Mouse (Mus musculus) limb, embryonic 14.5 days (tissue): ENCODE data around the gene Tbc1d4. TPM values are rescaled to one million over a fixed set of nuclear protein-coding genes. Genes with fewer than 3 reads are reported as not detected.

Experiments used
- ATAC-seq: fragments of 200-750 bp; cut with Nextera tagmentation; 2 replicates; pipeline ENCODE4 v1.8.0; 2017; ENCODE audit warnings: low read depth, moderate number of reproducible peaks, moderate TSS enrichment; ENCODE audit not compliant: low FRiP score
- DNase-seq: peaks from one replicate; pipeline ENCODE4 v3.0.0-alpha.2; 2015; ENCODE audit warnings: low spot score
- H3K27ac ChIP-seq: fragments of 300-500 bp; sonication (generic); replicated peaks from 2 replicates; pipeline ENCODE4 v1.5.1; 2014; ENCODE audit warnings: low read depth, mild to moderate bottlenecking, low read length, moderate library complexity, mixed read lengths
- H3K27me3 ChIP-seq: fragments of 300-500 bp; sonication (generic); 2 replicates; pipeline ENCODE4 v1.6.1; 2014; ENCODE audit warnings: low read length, mixed read lengths; ENCODE audit not compliant: control insufficient read depth, insufficient read depth
- H3K36me3 ChIP-seq: fragments of 300-500 bp; sonication (generic); 2 replicates; pipeline ENCODE4 v1.6.1; 2014; ENCODE audit warnings: mild to moderate bottlenecking, low read length, moderate library complexity, mixed read lengths; ENCODE audit not compliant: control insufficient read depth, insufficient read depth
- H3K4me1 ChIP-seq: fragments of 300-500 bp; sonication (generic); 2 replicates; pipeline ENCODE4 v1.6.1; 2014; ENCODE audit warnings: antibody characterized with exemption, low read length, mixed read lengths; ENCODE audit not compliant: control insufficient read depth, insufficient read depth
- H3K4me2 ChIP-seq: fragments of 300-500 bp; sonication (generic); replicated peaks from 2 replicates; pipeline ENCODE4 v1.6.1; 2014; ENCODE audit warnings: low read depth, mild to moderate bottlenecking, low read length, moderate library complexity; ENCODE audit not compliant: severe bottlenecking
- H3K4me3 ChIP-seq: fragments of 300-500 bp; sonication (generic); replicated peaks from 2 replicates; pipeline ENCODE4 v1.5.1; 2014; ENCODE audit warnings: low read length
- H3K9ac ChIP-seq: fragments of 300-500 bp; sonication (generic); 2 replicates; pipeline ENCODE4 v1.6.1; 2014; ENCODE audit warnings: mild to moderate bottlenecking, low read depth, low read length, moderate library complexity; ENCODE audit not compliant: severe bottlenecking
- H3K9me3 ChIP-seq: fragments of 300-500 bp; sonication (generic); 2 replicates; pipeline ENCODE4 v1.6.1; 2016; ENCODE audit warnings: low read length; ENCODE audit not compliant: control insufficient read depth
- POLR2A ChIP-seq: fragments of 200-500 bp; IDR thresholded peaks from 2 replicates; pipeline ENCODE4 v1.8.0; 2012; ENCODE audit warnings: inconsistent platforms, mild to moderate bottlenecking, moderate library complexity, borderline replicate concordance; ENCODE audit not compliant: insufficient read depth, insufficient read length; ENCODE audit errors: extremely low read depth
- WGBS: fragments of 180-500 bp; shearing (Covaris S2); extraction: QIAGEN DNeasy Blood & Tissue Kit; methylation state at CpG from one replicate; pipeline ENCODE4 v1.1.7; 2014; 5-methylcytosine and 5-hydroxymethylcytosine counted together
- polyA plus RNA-seq, 2 experiments: library from polyadenylated mRNA; depleted of rRNA in 1 of 2; stranded (reverse) in 1 of 2; unstranded in 1 of 2; fragments of >200 nt; fragmentation: Nextera tagmentation in 1 of 2; extraction: Ambion mirVana in 1 of 2; gene quantifications; 2 replicates each; pipeline versions ENCODE4 v1.2.1 to v1.2.3; 2012 to 2014

Gene Tbc1d4
- polyA plus RNA-seq, 2 experiments, result 11.9 to 12.6 TPM

- no peaks in the 10 kb centered on the region for H3K9me3 ChIP-seq
Measured at GRCm38 (mm10) chr14:101607631-101608518, 1.1 kb downstream of the Tbc1d4 start.

GRCm38 (mm10) chr14:101605843-101606242, 3.1 kb downstream of the Tbc1d4 start:
- H3K27ac ChIP-seq, result no peak overlapping the region
- TF ChIP-seq POLR2A, result no peak
- no peak overlapping the region for H3K4me2 ChIP-seq
- ATAC-seq, result no peak
- no peaks in the 10 kb centered on the region for H3K36me3 ChIP-seq
- H3K27me3 ChIP-seq, result no peaks in the 10 kb centered on the region
- no peak overlapping the region for H3K4me3 ChIP-seq
- WGBS, result 79% methylated on average over 2 of the region's 2 CpGs
- H3K4me1 ChIP-seq, result peaks cover 5% of the 10 kb centered on the region; the same call in 1 of the 2 replicates
- DNase-seq, result no peak
- no peak overlapping the region for H3K9ac ChIP-seq
- H3K9me3 ChIP-seq, result no peaks in the 10 kb centered on the region

More at GRCm38 (mm10) chr14:101607631-101608518, 1.1 kb downstream of the Tbc1d4 start:
- Histone ChIP-seq H3K4me2 (peak overlapping the region; percentile 97), H3K9ac (peak overlapping the region; percentile 75), H3K36me3 (no peaks in the 10 kb centered on the region), H3K4me3 (peak overlapping the region; percentile 76), H3K27me3 (no peaks in the 10 kb centered on the region), H3K4me1 (peaks cover 5% of the 10 kb centered on the region; the same call in 1 of the 2 replicates), H3K27ac (peak overlapping the region; percentile 77)
- ATAC-seq, result 0 out of 2 replicates have a peak, but pooled peaks have one; percentile 25
- no peak for TF ChIP-seq POLR2A
- WGBS, result under 1% methylated on average over 48 of the region's 62 CpGs
- DNase-seq, result no peak

DNA sequence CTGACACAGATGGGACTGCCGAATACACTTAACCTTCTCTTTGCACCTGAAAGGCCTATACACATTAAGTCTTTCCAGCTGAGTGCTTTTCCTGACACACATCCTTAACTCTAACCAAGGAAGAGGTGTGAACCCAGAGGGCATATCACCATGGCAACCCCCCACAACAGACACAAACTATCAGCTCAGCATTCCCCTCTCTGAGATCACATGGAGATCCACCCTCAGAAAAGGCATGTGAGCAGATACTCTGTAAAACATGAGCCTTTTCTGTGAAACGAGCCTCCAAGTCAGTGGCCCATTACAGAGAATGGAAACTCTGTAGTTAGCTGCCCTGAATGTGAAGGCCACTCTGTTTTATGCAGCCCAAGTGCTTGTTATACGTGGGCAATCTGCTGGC, 6.1 kb downstream of the Tbc1d4 start:
- no peaks in the 10 kb centered on the region for H3K9me3 ChIP-seq
- H3K36me3 ChIP-seq, result no peaks in the 10 kb centered on the region
- no peak overlapping the region for H3K9ac ChIP-seq
- WGBS, result 42% methylated on average over 3 of the region's 3 CpGs
- H3K4me1 ChIP-seq, result peaks cover 5% of the 10 kb centered on the region; the same call in 1 of the 2 replicates
- H3K4me3 ChIP-seq, result no peak overlapping the region
- no peak overlapping the region for H3K27ac ChIP-seq
- no peak overlapping the region for H3K4me2 ChIP-seq
- TF ChIP-seq POLR2A, result no peak
- ATAC-seq (0 out of 2 replicates have a peak, but pooled peaks have one; percentile 42), DNase-seq (no peak)
- no peaks in the 10 kb centered on the region for H3K27me3 ChIP-seq

DNA sequence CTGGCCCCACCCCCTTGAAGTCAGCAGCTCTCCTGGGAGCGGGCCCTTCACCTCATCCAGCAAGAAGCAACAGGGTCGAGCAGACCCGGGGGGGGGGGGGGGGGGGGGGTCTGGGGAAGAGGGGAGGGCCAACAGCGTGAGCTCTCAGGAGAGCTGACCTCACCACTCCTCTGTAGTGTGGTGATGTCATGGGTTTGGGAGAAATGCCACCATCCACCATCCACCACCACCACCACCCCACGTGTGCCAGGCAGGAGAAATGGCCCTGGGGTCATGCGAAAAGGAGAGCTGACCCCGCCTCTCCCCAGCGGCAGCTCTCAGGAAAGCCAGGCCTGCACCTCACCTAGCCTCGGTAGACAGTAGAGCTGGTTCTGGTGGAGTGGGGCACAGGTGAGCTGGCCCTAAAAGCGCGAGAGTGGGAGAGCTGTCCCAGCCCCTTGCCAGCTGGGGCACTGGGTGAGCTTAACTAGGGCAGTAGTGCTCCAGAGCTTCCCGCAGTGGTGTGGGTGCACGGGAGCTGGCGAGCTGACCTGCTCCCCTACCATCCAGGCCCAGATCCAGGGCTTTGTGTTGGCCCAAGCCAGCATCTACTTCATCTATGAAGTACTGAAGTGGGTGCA, 11.8 kb downstream of the Tbc1d4 start:
- ATAC-seq (no peak), DNase-seq (no peak)
- Histone ChIP-seq H3K9ac (no peak overlapping the region), H3K4me3 (no peak overlapping the region), H3K27ac (no peak overlapping the region), H3K4me2 (no peak overlapping the region), H3K36me3 (no peaks in the 10 kb centered on the region), H3K4me1 (no peaks in the 10 kb centered on the region), H3K27me3 (no peaks in the 10 kb centered on the region), H3K9me3 (no peaks in the 10 kb centered on the region)
- 83% methylated on average over 8 of the region's 14 CpGs for WGBS
- TF ChIP-seq POLR2A, result no peak

- H3K4me2 ChIP-seq, result no peak overlapping the region
- no peaks in the 10 kb centered on the region for H3K9me3 ChIP-seq
- 95% methylated on average over 9 of the region's 9 CpGs for WGBS
- no peaks in the 10 kb centered on the region for H3K27me3 ChIP-seq
- no peak overlapping the region for H3K27ac ChIP-seq
- no peak overlapping the region for H3K9ac ChIP-seq
- no peak for ATAC-seq
- no peak for DNase-seq
- no peaks in the 10 kb centered on the region for H3K36me3 ChIP-seq
- TF ChIP-seq POLR2A, result no peak
- no peak overlapping the region for H3K4me3 ChIP-seq
- no peaks in the 10 kb centered on the region for H3K4me1 ChIP-seq
Measured at GRCm38 (mm10) chr14:101596691-101597090, 12.3 kb downstream of the Tbc1d4 start.
